Mouse (Mus musculus) forelimb bud, embryonic 11.5 days (tissue): ENCODE results near the gene Fam184b.

Source experiments
- DNase-seq: peaks from one replicate; pipeline ENCODE4 v3.0.0-alpha.2; 2012; ENCODE audit warnings: low read depth, low spot score

Gene Fam184b

GRCm38 (mm10) chr5:45595363-45596039 is 43.9 kb downstream of the Fam184b start:
- peak; percentile 5 for DNase-seq

- DNase-seq = no peak
These were observed 46.1 kb downstream of the Fam184b start for GRCm38 (mm10) chr5:45593276-45593675.

- DNase-seq = no peak
These were observed 49.3 kb downstream of the Fam184b start for GRCm38 (mm10) chr5:45590094-45590493.

GRCm38 (mm10) chr5:45584601-45585000 is 54.8 kb downstream of the Fam184b start:
- no peak for DNase-seq

- DNase-seq = no peak
These were observed 59.1 kb downstream of the Fam184b start for GRCm38 (mm10) chr5:45580279-45580678.

GRCm38 (mm10) chr5:45577376-45577775 is 62.0 kb downstream of the Fam184b start:
- no peak for DNase-seq

- no peak for DNase-seq
These were observed 62.7 kb downstream of the Fam184b start for GRCm38 (mm10) chr5:45576716-45577115.

- DNase-seq = peak; percentile 25
These were observed 66.6 kb downstream of the Fam184b start for GRCm38 (mm10) chr5:45572816-45573215.

GRCm38 (mm10) chr5:45565829-45566228 is 73.6 kb downstream of the Fam184b start:
- DNase-seq = no peak

- no peak for DNase-seq
These were observed 75.4 kb downstream of the Fam184b start for GRCm38 (mm10) chr5:45564054-45564453.

- DNase-seq = no peak
These were observed 89.8 kb downstream of the Fam184b start for GRCm38 (mm10) chr5:45549586-45549985.

GRCm38 (mm10) chr5:45543374-45543773 is 96.0 kb downstream of the Fam184b start:
- DNase-seq = no peak

GRCm38 (mm10) chr5:45539502-45539901 is 99.9 kb downstream of the Fam184b start:
- no peak for DNase-seq

- DNase-seq = no peak
These were observed 104.2 kb downstream of the Fam184b start for GRCm38 (mm10) chr5:45535177-45535576.

- peak; percentile 69 for DNase-seq
These were observed 104.9 kb downstream of the Fam184b start for GRCm38 (mm10) chr5:45534319-45535098.

GRCm38 (mm10) chr5:45529696-45530095 is 109.7 kb downstream of the Fam184b start:
- DNase-seq = peak; percentile 52

- no peak for DNase-seq
These were observed 113.1 kb downstream of the Fam184b start for GRCm38 (mm10) chr5:45526338-45526737.

GRCm38 (mm10) chr5:45525101-45525500 is 114.3 kb downstream of the Fam184b start:
- no peak for DNase-seq

GRCm38 (mm10) chr5:45521601-45522000 is 117.8 kb downstream of the Fam184b start:
- DNase-seq = no peak

- no peak for DNase-seq
These were observed 118.7 kb downstream of the Fam184b start for GRCm38 (mm10) chr5:45520809-45521110.

GRCm38 (mm10) chr5:45519960-45520808 is 119.2 kb downstream of the Fam184b start, which contains the start of gene Med28:
Gene Med28 (plus strand): TSS chr5:45520229.
- DNase-seq = peak; percentile 91

GRCm38 (mm10) chr5:45515151-45515743 is 124.2 kb downstream of the Fam184b start:
- DNase-seq = no peak
